Mouse (Mus musculus) 416B (cell line): ENCODE measurements around the gene Eml3.

Source experiments
- DNase-seq: peaks from one replicate; pipeline ENCODE4 v3.0.0; 2011; ENCODE audit warnings: low read depth

Gene Eml3

DNA sequence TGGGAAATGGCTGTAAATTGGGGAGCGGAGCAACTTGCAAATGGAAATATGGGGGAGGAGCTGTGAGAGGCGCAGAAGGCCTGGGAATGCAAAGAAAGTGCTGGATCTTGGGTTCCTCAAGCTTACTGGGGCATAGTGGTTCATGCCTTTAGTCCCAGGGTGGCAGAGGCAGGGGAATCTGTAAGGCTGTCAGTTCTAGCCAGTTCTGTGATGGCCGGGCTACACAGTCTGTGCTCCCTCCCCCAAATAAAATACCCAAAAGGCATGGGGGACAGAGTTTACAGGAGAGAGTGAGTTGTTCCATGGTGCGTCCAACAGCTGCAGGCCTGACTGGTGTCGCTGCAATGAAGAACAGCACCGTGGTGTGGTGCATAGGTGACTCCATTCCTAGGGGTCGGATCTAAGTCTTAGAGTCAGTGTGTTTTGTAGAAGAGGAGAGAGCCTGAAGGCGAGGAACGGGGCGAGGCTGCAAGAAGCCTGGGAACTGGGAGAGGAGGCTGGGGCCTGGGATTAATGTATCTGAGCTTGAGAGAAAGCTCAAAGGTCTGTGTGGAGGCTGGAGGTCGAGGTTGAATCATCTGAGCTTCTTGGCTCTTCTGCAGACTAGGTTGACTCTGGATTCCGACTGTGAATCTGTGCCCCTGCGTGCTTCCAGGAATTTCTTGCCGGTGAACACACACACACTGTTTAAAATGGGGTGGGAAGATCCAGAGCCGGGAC is 59.2 kb downstream of the Eml3 start:
- DNase-seq = no peak

DNA sequence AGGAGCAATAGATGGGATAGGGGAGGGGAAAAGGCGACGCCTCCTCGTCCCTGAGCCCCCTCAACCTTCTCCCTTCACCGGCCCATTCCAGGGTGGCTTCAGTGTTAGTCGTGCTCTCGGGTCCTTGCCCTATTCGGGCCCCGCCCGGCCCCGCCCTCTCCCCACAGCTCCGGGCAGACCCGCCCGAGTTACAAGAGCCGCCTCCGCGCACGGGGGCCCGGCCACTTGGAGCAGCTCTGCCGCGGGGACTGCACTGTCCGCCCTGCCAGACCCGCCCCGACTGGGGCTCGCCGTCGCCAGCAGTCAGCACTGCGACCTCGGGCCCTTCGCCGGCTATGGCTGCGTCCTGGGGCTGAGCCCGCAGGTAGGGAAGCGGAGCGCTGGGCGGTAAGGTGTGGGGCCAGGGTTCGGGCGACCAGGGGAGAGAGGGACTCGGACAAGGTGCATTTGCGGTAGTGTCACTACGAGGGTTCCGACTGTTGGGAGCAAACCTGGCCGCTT is 59.8 kb downstream of the Eml3 start, which contains the start of gene Ahnak:
TSS of gene Ahnak (plus strand) at position 219 of the 501 bp plus-strand sequence.
- DNase-seq = peak; percentile 58

DNA sequence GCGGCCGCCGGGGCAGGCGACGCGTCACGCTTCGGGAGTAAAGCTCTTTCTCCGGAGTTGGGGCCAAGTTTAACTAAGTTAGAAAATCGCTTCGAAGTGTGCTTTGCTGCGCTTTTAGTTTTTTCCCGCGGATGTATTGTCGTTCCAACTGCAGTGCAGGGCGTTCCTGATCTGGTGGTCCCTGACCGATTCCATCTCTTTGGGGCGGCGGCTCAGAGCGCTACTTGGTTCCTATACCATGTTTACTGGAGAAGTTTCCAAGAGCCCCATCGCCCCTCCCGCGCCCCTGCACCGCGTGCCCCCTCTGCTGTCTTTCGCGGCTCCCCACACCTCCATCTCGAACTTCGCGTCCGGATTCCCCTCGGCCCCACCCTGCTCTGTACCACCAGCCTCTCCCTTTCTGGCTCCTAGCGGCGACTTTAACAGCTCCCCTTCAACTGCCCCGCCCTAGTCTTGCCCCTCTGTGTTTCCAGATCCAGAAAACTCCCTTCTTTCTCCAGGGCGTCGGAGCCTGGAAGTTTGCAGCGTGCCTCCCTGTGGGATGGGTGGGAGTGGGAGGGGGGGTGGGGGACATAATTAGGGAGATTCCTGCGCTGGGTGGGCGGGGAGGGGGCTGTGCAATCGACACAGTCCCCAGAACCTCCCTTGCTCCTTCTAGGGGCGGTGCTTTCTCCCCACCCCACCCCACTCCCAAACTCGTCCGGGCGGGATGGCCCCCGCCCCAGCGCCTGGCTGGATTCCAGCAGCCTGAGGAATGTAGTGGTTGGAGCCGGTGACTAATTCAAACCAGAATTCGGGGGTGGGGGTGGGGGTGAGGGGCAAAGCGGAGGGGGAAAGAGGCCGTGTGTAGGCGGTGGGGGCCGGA is 60.4 kb downstream of the Eml3 start:
- DNase-seq = peak; percentile 71

DNA sequence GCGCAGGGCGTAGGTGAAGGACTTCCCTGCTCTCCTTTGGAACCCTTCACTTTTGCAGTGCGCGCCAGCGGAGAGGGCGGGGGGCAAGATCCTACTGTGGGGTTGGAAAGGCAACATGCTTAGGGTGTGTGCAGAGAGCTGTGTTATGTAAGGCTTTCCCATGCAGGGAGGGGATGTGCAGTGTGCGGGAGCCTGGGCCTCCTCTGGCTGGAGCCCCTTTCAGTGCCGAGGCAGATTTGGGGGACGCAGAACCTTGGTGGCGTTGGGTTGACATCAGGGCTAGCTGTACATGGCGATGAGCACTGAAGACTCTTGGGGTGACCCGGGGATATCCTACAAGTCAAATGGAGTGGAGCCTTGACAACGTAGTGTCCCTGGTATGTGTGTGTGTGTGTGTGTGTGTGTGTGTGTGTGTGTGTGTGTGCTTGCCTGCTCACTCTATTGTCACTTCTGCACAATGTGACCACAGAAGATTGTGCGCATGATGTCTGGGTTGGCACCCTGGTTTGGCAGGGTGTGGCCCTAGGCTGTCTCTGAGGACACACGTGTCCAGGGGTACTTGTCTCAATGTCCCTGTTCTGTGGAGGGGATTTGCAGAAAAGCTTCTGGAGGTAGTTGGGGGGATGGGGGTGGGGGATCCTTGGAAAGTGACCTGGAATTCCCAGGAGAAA is 61.2 kb downstream of the Eml3 start:
- peak; percentile 57 for DNase-seq
